ENCODE assay signal across 20 mouse cellular contexts in genomic region chr9:45774088-45774487, GRCm38 (mm10). TPM values are rescaled to one million over a fixed set of nuclear protein-coding genes. Genes with fewer than 3 reads are reported as not detected.
DNase-seq lines count a peak whose midpoint lies in the region; ATAC-seq and TF ChIP-seq lines count a peak whose summit lies in the region.
"Had no signal": no experiment of that assay in that cellular context is flagged by ENCODE, and none has a peak within 500 bp of the region (broad histone marks: within the 10 kb centered on the region; RNA-seq: fewer than 3 reads in every experiment).

No protein-coding gene starts in this region.

- H3K4me1 ChIP-seq in kidney, postnatal 0 days (replicated peaks; ENCODE audit: insufficient read depth, low read length) = no peaks in the 10 kb centered on the region
- H3K4me1 ChIP-seq in midbrain, embryonic 14.5 days (ENCODE audit: control insufficient read depth, insufficient read depth, low read length) = no peaks in the 10 kb centered on the region
- H3K4me1 ChIP-seq: midbrain, embryonic 13.5 days had no signal

- TF ChIP-seq CTCF in kidney, postnatal 0 days (IDR thresholded peaks at IDR 0.05; ENCODE audit: low read depth) = peak; percentile 16; the same call in 1 of the 2 replicates

- no peak overlapping the region for H3K4me2 ChIP-seq in kidney, postnatal 0 days (ENCODE audit: low read length)
- H3K4me2 ChIP-seq in midbrain, embryonic 14.5 days (ENCODE audit: low read length) = no peak overlapping the region
- H3K4me2 ChIP-seq: heart, embryonic 11.5 days; liver, embryonic 13.5 days; midbrain, embryonic 13.5 days had no signal

- peaks cover 49% of the 10 kb centered on the region for H3K36me3 ChIP-seq in kidney, postnatal 0 days (ENCODE audit: insufficient read depth, low read length)
- H3K36me3 ChIP-seq in midbrain, embryonic 14.5 days (ENCODE audit: control insufficient read depth, insufficient read depth, low read length) = peaks cover 86% of the 10 kb centered on the region

- no peak overlapping the region for H3K27ac ChIP-seq in kidney, postnatal 0 days
- no peak overlapping the region for H3K27ac ChIP-seq in midbrain, embryonic 14.5 days (replicated peaks; ENCODE audit: low read depth, low read length)
- H3K27ac ChIP-seq: liver, embryonic 13.5 days; midbrain, embryonic 13.5 days had no signal

- no peak for ATAC-seq in kidney, postnatal 0 days (replicated peaks; ENCODE audit: low FRiP score, low read depth)
- ATAC-seq in granulocyte monocyte progenitor cell, adult 5-6 weeks (replicated peaks; ENCODE audit: poor library complexity, severe bottlenecking) = peak; percentile 40
- ATAC-seq in midbrain, embryonic 14.5 days (ENCODE audit: low FRiP score, low TSS enrichment) = no peak
- ATAC-seq: forebrain, embryonic 14.5 days; midbrain, embryonic 13.5 days had no signal

- no peaks in the 10 kb centered on the region for H3K27me3 ChIP-seq in kidney, postnatal 0 days (ENCODE audit: insufficient read depth, low read length)
- no peaks in the 10 kb centered on the region for H3K27me3 ChIP-seq in midbrain, embryonic 14.5 days (ENCODE audit: control insufficient read depth, insufficient read depth, low read length)
- H3K27me3 ChIP-seq: liver, embryonic 13.5 days; midbrain, embryonic 13.5 days had no signal

- WGBS in kidney, postnatal 0 days = 87% methylated on average over 6 of the region's 6 CpGs
- WGBS in midbrain, embryonic 14.5 days = 91% methylated on average over 6 of the region's 6 CpGs

- no peak overlapping the region for H3K9ac ChIP-seq in kidney, postnatal 0 days (ENCODE audit: low read depth, low read length)
- no peak overlapping the region for H3K9ac ChIP-seq in midbrain, embryonic 14.5 days (replicated peaks; ENCODE audit: low read length)
- H3K9ac ChIP-seq: liver, embryonic 13.5 days; midbrain, embryonic 13.5 days had no signal

- no peaks in the 10 kb centered on the region for H3K9me3 ChIP-seq in kidney, postnatal 0 days (replicated peaks; ENCODE audit: low read length)
- H3K9me3 ChIP-seq in midbrain, embryonic 14.5 days (ENCODE audit: control insufficient read depth, low read length) = no peaks in the 10 kb centered on the region
- H3K9me3 ChIP-seq: liver, embryonic 13.5 days; midbrain, embryonic 13.5 days had no signal

- DNase-seq in kidney, postnatal 0 days (ENCODE audit: low spot score) = no peak
- no peak for DNase-seq in kidney, adult 9 months
- DNase-seq in 416B (ENCODE audit: low read depth) (peak; percentile 50), A20 (ENCODE audit: low read depth, low spot score) (peak; percentile 32)
- DNase-seq in ovary, postnatal 10 days (ENCODE audit: low spot score) = no peak
- DNase-seq in midbrain, embryonic 14.5 days = no peak
- DNase-seq: heart, postnatal 14 days; kidney, adult 8-10 months; kidney, postnatal 4 days; layer of hippocampus, postnatal 36 days; liver, embryonic 13.5 days; lung, postnatal 36 days; right cerebral cortex, adult 18-20 months; spleen, adult 18-20 months; thymus, postnatal 14 days had no signal

- no peak overlapping the region for H3K4me3 ChIP-seq in kidney, postnatal 0 days (replicated peaks; ENCODE audit: low read depth, low read length)
- H3K4me3 ChIP-seq in midbrain, embryonic 14.5 days (replicated peaks; ENCODE audit: low read depth, low read length) = no peak overlapping the region
- H3K4me3 ChIP-seq: erythroblast, embryonic 14.5 days; liver, embryonic 13.5 days; midbrain, embryonic 13.5 days had no signal

RNA-seq across cellular contexts. Expression of gene Cep164, which starts 54.4 kb away (rescaled TPM):
- 20.1 and 20.6 TPM in 2 replicates for polyA plus RNA-seq in kidney, postnatal 0 days (2015; fragmentation: Nextera tagmentation; extraction: Ambion mirVana)
- 19.8 and 22.3 TPM in 2 replicates for total RNA-seq in granulocyte monocyte progenitor cell, adult 5-6 weeks (2014; fragmentation: Nextera tagmentation)
- 18.5 and 22.1 TPM in 2 replicates for total RNA-seq in granulocyte monocyte progenitor cell, adult 5-6 weeks (2017)
- polyA plus RNA-seq in midbrain, embryonic 14.5 days (2014; fragmentation: Nextera tagmentation; extraction: Ambion mirVana) = 13.0 and 18.0 TPM in 2 replicates

Comparison
In these comparisons a context has a peak if more than half of its experiments do, and no peak if none do; other contexts are left out.
1. DNase-seq: peak in 416B (single experiment) and A20 (single experiment); none in kidney, postnatal 0 days (single experiment), kidney, adult 9 months (single experiment), ovary, postnatal 10 days (single experiment) and midbrain, embryonic 14.5 days (single experiment).